Mouse (Mus musculus) erythroblast, embryonic 14.5 days (primary cell): ENCODE data around the gene Ppef1.

Experiments
- GATA1 ChIP-seq: IDR thresholded peaks from 2 replicates; pipeline ENCODE4 v1.6.1; 2012; ENCODE audit warnings: low read length, inconsistent platforms, mixed read lengths
- TAL1 ChIP-seq: IDR thresholded peaks from 3 replicates; pipeline ENCODE4 v1.6.1; 2012; ENCODE audit warnings: low read length, inconsistent platforms, mixed read lengths

DNA sequence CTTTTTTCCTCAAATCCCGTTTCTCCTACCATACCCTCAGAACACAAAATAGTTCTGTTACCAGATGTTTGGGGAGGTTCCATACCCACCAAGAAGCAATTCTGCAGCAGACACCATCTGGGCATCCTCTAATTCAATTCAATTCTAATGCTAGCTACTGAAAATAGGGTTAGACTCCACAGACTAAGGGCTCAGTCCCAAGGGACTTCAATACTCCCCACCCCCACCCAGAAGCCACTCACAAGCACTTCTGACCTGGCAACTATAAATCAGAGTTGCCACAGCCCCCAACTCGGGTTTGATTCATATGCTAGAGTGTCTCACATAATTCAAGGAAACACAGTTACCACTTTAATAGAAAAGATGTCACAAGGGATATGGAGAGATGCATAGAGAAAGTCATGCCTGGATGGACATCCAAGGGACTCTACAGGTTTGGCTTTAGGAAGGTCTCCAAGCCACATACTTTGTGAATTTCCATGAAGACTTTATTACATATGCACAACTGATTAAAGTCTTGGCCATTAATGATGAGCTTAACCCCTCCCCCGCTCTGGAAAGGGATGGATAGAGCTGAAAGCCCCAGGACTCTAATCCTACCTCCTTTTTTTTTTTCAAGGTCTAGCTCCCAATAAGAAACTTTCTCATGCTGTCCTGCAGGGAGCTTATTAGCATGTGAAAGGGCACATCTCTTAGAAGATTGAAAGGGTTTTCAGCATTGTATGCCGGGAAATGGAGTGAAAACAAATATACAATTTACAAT, 124.5 kb downstream of the Ppef1 start:
- TF ChIP-seq GATA1 (no peak), TAL1 (no peak)
